Mouse (Mus musculus): ENCODE results near the gene Iqcf5. TPM values are rescaled to one million over a fixed set of nuclear protein-coding genes. Genes with fewer than 3 reads are reported as not detected.

Gene Iqcf5
- total RNA-seq, 2 experiments from 2014 or later = not detected

- peak in 1 of 2 experiments; percentile 15 for DNase-seq (ENCODE audit: low spot score in 2 of 2)
Observed at GRCm38 (mm10) chr9:106481075-106481474, 33.3 kb upstream of the Iqcf5 start.

DNA sequence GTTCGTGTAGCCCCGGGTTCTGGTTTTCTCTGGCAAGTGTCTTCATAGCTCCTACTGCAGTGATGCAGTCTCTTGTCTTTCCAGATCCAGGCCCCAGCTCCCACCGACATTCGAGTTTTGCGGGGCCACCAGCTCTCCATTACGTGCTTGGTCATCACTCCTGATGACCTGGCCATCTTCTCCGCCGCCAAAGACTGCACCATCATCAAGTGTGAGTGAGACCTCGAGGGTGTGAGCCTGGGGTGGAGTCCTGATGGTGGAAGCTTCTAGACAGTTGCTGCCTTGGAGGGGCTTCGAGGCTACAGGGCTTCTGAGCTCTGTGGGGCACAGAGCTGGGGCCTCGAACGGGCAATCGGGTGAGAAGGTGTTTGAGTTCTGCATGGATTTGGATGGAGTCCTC is 32.7 kb upstream of the Iqcf5 start:
- peak in 1 of 2 experiments; percentile 14 for DNase-seq (ENCODE audit: low spot score in 2 of 2)

DNA sequence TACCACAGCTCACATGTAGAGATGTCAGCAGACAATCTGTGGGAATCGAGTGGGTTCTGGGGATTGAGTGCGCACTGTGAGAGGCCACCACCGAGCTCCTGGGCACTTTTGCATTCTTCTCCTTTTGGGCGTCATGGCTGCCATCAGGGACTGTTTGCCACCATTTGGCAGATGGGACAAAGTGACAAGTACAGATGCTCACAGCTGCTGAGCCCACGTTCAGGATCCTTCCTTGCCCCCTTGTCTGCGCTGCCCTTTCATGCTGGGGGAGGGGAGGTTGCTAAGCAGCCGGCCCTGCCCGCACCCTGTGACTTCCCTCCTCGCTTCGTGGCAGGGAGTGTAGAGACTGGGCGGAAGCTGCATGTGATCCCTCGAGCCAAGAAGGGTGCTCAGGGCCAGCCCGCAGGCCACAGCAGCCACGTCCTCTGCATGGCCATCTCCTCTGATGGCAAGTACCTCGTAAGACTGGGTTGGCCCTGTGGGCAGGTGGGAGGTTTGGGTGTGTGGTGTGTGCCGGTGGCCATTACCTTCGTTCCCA is 31.7 kb upstream of the Iqcf5 start:
- peak in 1 of 2 experiments; percentile 16 for DNase-seq (ENCODE audit: low spot score in 2 of 2)

GRCm38 (mm10) chr9:106483136-106483535 is 31.2 kb upstream of the Iqcf5 start:
- no peak for DNase-seq (ENCODE audit: low spot score in 2 of 2)

GRCm38 (mm10) chr9:106483606-106484005 is 30.8 kb upstream of the Iqcf5 start:
- peak in 1 of 2 experiments; percentile 10 for DNase-seq (ENCODE audit: low spot score in 2 of 2)

DNA sequence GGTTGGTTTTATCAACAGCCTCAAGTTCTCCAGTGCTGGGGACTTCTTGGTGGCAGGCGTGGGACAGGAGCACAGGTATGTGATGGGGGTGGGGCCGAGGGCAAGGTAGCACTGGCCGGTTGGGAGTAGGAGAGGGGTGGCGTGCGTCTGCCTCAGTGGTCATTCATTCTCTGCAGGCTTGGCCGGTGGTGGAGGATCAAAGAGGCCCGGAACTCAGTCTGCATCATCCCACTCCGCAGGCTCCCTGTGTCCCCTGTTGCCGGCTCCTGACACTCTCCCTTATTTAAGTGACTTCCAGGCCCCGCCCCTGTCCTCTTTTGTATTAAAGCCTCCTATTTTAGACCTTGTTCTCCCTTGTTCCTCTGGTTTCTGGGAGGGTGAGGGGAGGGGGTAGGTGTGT is 29.3 kb upstream of the Iqcf5 start:
- no peak for DNase-seq (ENCODE audit: low spot score in 2 of 2)

- peak in 1 of 2 experiments; percentile 14 for DNase-seq (ENCODE audit: low spot score in 2 of 2)
Observed at GRCm38 (mm10) chr9:106487602-106488001, 26.8 kb upstream of the Iqcf5 start.

- DNase-seq (ENCODE audit: low spot score in 2 of 2) = peak in 1 of 2 experiments; percentile 11
Observed at GRCm38 (mm10) chr9:106499667-106500066, 14.7 kb upstream of the Iqcf5 start, which contains the start of gene Iqcf1. Iqcf1 (plus strand) TSS chr9:106499967.

DNA sequence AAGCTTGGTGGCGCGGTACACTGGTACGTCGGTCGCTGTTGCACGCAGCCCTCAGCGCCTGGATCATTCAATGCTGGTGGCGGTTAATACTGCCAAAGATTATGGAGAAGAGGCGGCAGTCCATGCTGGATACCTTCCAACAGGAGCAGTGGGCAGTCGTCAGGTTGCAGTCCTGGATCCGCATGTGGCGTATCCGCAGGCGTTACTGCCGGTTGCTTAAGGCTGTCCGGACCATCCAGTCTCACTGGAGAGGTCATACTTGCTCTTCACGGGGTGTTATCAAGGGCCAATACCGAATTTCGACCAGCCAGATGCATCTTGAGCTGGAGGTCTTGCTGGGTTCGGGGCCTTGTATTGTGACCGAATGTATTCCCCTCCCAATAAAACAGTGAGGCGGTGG is 12.5 kb upstream of the Iqcf5 start:
- DNase-seq (ENCODE audit: low spot score in 2 of 2) = peak in 1 of 2 experiments; percentile 12

GRCm38 (mm10) chr9:106504246-106504645 is 10.1 kb upstream of the Iqcf5 start:
- peak in 1 of 2 experiments; percentile 8 for DNase-seq (ENCODE audit: low spot score in 2 of 2)

- no peak for DNase-seq (ENCODE audit: low spot score in 2 of 2)
Observed at GRCm38 (mm10) chr9:106509356-106509755, 5.0 kb upstream of the Iqcf5 start.

GRCm38 (mm10) chr9:106512729-106513450 is 1.5 kb upstream of the Iqcf5 start:
- DNase-seq (ENCODE audit: low spot score in 2 of 2) = no peak

GRCm38 (mm10) chr9:106513566-106513965 is 807 bp upstream of the Iqcf5 start:
- no peak for DNase-seq (ENCODE audit: low spot score in 2 of 2)

DNA sequence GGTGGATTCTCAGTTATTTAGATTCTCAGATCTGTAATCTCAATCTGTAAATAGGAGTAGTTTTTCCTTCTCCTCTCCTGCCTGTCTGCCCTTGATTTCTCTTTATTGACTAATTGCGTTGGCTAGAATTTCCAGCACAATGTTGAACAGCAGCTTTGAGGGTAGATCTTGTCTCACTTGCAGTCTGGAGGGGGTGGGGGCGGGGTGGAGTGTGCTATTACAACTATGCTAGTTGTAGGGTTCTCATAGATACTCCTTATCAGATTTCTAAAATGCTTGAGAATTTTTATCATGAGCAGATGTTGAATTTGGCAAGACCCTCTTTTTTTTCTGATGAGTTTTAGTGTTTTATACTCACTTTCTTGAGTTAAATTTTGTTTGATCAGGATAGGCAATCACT is 5.1 kb downstream of the Iqcf5 start:
- DNase-seq (ENCODE audit: low spot score in 2 of 2) = no peak

GRCm38 (mm10) chr9:106519909-106520308 is 5.5 kb downstream of the Iqcf5 start:
- DNase-seq (ENCODE audit: low spot score in 2 of 2) = no peak

DNA sequence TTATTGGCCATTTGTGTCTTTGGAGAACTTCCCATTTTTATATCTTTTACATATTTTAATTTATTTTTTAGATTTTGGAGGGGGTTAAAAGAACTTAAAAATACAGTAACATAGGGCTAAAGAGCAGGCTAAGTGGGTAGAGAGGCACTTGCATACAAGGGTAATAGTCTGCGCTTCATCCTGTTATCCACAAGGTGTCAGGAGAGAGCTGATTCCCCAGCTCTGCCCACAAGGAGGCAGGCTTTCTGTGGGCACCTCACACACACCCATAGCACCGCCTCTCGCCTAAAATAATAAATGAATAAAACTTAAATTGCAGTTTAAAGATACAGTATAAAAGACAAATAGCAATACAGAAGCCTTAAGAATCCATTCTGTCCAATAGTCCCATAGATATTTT is 17.5 kb downstream of the Iqcf5 start:
- no peak for DNase-seq (ENCODE audit: low spot score in 2 of 2)

- DNase-seq (ENCODE audit: low spot score in 2 of 2) = no peak
Observed at GRCm38 (mm10) chr9:106534296-106534695, 19.9 kb downstream of the Iqcf5 start.

DNA sequence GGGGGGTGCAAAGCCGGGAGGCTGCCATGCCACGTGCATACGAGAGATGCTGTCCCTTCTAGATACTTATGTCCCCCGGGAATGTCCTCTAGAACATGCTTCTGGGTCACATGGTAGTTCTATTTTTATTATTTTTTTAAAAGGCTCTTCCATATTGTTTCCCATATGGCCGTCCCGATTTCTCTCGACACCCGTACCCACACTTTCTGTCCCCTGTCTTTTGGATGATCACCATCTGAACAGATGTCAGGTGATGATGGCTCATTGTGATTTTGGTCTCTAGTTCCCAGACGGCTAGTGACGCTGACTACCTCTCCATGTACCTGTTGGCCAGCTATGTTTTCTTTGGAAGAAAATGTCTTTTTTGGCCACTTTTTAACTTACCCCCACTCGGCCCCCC is 20.6 kb downstream of the Iqcf5 start:
- no peak for DNase-seq (ENCODE audit: low spot score in 2 of 2)

- no peak for DNase-seq (ENCODE audit: low spot score in 2 of 2)
Observed at GRCm38 (mm10) chr9:106561531-106561930, 47.2 kb downstream of the Iqcf5 start, which contains the start of gene Iqcf3. Iqcf3 (minus strand) TSS chr9:106561631.

GRCm38 (mm10) chr9:106562291-106562690 is 47.9 kb downstream of the Iqcf5 start:
- DNase-seq (ENCODE audit: low spot score in 2 of 2) = no peak

DNA sequence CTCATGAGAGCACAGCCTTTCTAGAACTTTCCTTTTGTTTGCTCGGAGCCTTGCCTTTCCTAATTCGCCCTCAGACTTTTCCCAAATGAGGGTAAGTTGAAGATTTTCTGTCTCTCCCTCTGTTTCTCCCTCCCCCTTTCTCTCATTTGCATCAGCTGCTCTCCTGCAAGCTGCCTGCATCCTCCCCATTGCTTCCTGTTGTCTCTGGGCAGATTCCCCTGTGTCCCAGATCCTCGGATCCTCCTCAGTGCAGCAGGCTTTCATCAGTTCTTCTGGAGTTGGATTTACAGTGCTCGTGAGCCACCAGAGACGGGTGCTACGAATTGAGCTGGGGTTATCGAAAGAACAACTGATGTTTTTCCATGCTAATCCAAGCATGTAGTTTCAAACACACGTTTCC is 49.7 kb downstream of the Iqcf5 start:
- no peak for DNase-seq (ENCODE audit: low spot score in 2 of 2)
